Mouse (Mus musculus) induced T-regulatory cell, adult 2 months (primary cell): ENCODE measurements around the gene Slfn5.
A peak's percentile ranks its signal among the peaks of the same experiment; 100 is the strongest.
"Not testable (repeated sequence)": the region's sequence is repeated elsewhere in the genome, so short reads cannot be mapped to it uniquely, and the experiment has no call there.

Source experiments
- DNase-seq: peaks from one replicate; pipeline ENCODE4 v3.0.0-alpha.2; 2012; ENCODE audit warnings: low read depth

Slfn5 gene

DNA sequence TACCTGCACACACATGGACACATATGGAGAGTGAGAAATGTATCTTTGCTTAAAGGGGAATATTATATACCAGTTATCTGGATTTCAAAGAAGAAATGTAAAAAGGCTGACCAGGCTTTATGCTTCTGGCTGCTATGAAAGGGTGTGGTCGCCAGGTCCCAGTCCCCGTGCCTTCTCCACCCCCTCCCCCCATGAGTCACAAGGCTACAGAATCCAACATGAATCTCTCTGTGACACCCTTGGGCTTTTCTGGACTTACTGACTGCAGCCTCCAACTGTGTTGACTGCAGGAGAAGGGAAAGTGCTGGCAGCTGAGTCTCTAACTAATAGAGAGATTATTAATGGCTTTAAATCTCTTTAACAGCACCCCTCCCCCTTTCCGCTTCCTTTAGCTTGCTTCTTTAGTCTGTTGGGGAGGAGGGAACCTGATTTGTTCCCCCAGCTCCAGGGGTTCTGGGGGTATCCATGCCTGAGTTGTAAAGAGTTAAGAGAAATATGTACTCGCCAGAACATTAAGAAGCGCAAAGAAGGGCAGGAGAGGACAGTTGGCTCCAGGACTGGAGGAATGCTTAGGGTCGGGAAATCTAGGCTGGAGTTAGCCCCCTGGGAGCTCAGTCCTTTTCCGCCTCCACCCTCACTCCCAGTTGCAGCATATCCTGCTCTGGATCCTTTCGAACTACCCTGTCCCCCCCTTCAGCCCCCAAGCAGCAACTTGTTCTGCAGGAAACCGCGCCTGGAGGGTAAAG lies at the start of gene Slfn5:
Slfn5 (plus strand) TSS at position 614 of the 746 bp plus-strand sequence.
- DNase-seq, result no peak

DNA sequence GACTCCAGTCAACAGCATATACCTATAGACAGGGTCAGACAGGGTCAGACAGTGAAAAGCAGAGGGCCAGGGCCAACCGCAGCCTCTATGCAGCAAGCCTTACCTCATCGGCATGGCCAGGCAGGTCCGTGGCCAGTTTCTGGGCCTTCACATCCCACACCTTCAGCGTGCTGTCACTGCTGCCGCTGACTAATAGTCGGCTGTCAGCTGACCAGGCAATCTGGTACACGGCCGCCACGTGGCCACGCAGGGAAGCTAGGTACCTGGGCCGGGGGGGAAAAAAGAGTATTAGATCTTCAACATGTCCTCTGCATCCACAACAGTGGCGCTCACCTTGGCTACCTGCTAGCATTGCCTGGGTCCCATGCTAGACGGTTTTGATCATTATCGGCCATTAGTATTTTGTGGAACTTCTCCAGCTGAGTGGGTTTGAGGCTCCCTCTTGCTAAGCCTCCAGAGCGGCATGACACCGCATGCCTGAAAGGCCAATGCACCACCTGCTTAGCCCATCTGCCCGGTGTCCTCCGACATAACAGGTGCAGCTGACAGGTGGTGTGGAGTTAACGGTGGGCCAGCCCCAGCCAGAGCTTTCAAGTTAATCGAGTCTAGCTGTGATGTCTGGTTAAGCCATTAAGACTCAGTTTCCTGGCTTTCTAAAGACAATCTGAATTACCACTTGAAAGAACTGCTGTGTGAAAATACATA lies 49.4 kb upstream of the Slfn5 start:
- no peak for DNase-seq

DNA sequence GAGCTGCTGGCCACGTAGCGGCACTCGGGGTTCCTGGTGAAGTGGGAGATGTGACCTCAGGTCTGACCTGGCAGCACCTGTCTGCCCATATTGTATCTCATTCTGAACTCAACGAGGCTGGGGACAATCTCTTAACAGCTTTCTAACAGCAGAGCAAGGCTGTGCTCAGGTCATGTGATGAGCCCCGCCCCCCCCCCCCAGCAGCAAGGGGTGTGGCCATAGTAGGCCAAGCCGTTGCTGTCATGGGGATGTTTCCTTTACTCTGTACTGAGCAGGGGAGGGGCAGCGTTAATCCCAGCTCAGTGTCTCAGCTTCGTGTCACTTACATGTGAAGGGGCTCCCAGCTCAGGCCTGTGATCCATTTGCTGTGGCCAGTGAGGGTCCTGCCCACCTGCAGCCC lies 46.2 kb upstream of the Slfn5 start:
- DNase-seq, result no peak

DNA sequence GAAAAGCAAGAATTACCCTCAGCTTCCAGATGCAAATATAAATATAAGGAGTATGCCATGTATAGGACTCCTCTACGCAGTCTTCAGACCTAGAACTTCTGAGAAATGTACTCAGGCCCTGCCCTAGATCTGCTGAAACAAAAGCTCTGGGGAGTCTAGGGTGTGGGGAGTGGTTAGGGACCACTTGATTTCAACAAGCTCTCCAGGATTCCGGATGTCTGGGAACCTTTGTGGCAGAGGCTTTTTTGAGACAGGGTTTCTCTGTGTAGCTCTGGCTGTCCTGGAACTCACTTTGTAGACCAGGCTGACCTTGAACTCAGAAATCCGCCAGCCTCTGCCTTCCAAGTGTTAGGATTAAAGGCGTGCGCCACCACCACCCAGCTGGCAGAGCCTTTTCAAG lies 45.3 kb upstream of the Slfn5 start:
- no peak for DNase-seq

DNA sequence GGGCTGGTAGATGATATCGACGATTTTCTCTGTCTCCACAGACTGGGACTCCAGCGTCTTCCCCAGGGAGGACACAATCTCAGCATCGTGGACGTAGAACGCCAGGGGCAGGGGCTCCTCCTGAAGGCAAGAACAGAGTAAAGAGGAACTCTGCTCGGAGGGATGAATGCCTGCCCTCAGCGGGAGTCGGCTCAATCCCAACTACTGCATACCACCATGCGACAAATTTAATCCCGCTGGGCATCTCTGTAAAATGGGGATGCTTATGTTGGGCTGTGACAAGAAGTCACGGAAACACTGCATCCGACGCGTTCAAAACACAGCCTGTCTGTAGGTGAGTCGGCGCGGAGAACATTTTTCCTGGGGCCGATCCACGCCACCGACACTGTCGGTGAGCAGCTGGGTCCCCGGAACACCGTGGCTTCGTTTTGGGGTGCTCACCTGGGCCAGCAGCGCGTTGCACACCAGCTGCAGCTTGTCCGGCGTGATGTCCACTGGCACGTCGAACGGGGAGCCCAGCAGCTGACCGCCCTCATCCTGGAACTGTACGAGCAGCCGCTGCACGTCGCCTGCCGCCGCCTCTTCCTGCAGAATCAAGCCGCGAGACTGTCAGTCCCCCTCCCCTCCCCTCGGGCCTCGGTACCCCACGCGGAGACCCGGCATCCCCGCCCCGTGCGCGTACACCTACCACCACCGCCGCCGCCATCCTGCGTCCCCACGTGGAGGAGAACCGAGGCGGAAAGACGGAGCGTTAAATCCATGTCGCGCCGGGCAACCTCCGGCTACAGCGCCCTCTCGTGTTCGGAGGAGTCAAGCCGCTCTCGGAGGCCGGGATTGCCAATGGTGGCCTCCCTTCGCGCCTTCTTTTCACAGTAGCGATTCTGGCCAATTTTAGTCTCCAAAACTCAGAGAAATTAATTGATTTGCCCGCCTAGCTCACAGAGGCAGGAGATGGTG lies 43.2 kb upstream of the Slfn5 start, which contains the start of gene Nle1:
Nle1 (minus strand) TSS at position 761 of the 957 bp plus-strand sequence.
- DNase-seq, result peak; percentile 96

DNA sequence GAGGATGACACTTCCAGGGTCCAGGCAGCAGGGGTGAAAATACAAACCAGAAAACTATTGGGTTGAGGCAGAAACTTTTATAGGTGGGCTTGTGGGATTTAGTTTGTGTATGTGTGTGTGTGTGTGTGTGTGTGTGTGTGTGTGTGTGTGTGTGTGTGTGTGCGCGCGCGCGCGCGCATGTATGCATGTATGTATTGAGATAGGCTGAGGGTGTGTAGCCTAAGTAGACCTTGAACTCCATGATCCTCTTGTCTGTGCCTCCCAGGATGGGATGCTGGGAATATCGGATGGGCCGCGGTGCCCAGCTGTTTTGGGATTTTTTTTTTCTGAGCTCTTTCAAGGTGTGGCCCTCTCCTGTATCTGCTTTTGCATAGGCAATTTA lies 42.5 kb upstream of the Slfn5 start:
- DNase-seq, result no peak

DNA sequence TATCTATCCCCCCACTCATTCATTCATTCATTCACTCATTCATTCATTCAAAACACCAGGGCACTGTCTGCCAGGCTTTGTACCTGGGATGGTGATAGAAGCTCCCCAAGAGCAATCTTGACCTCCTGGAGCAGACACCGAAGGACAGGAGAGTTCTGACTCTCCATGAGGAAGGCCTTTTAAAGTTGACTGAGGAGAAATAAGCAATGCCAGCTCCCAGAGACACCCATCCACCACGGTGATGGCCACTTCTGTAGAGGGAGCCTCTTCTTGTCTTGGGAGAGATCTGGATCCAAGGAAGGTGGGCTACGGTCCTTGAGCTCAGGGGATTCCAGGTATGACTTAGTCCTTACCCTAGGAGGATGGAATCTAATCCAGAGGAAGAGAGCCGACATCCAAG lies 40.9 kb upstream of the Slfn5 start, which contains the start of gene Unc45b:
Unc45b (plus strand) TSS at position 301 of the 400 bp plus-strand sequence.
- no peak for DNase-seq

DNA sequence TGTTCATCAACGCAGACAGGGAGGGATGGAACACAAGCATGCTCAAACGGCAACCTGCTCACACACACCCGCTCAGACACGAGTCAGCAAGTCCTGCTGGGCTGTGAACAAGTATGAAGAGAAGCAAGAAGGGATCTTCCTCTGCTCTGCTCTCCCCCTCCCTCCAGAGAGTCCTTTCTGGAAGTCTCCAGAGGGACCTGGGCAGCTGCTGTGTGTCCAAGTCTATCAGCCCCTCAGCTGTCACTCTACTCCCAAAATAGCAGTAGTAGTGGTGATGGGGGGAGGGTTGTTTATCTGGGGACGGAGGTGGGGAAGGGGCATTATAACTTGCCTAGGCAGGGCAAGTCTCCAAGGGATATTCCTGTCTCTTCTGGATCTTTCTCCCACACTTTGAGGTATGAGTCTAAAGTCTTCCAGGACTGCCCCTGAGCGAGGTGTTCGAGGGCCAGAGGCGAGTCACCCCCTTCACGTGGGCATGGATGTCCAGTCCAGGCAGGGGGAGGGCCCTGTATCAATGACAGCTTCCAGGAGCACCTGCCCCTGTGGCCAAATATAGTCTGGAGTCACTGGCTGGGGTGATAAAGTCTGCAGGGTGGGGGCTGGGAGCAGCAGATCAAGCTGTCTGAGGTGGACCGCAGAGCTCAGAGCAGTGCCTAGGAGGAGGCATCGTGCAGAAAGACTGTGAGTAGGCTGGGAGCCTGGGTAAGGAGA lies 40.3 kb upstream of the Slfn5 start:
- DNase-seq, result no peak

DNA sequence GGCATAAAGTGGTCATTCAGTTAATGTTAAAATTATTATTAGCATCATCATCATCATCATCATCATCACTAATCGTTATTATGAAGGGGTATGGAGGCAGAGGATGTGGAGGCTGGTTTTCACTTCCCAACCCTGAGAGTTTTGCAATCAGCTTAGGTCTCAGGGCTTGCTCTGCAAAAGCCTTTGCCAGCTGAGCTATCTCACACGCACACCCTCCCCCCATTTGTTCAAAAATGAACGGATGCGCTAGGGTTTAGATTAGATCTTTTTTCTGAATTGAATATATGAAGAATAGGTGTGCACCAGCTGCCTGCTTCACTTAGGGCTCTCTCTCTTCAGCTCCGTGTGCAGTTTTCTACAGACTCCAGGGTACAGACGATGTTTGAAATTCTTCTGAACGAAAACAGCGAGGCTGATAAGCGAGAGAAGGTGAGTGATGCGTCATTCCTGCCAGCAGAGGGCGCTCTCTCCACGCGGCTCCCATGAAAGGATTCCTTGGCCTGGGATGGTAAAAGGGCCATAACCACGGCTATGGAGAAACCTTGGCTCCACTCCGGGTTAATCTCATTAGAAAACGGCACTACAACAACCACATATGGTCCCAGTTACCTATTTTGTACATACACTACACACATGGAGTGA lies 36.3 kb upstream of the Slfn5 start:
- DNase-seq, result peak; percentile 91

DNA sequence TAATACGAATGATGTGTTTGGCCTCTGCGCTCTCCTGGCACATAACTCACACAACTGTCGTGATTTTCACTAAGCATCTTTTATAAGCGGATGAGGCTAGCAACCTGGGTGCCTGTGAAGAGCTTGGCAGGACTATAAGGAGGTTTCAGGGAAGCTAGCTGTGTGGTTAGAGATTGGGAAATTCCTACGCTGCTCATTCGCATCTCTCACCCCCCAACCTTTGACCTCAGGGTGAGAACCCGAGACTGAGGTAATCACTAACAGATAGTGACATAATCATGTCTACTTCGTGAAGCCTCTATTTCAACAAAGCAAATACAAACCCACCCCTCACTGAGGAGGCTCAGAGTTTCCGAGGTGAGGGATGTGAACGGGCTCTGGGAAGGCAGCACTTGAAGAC lies 30.4 kb upstream of the Slfn5 start:
- no peak for DNase-seq

DNA sequence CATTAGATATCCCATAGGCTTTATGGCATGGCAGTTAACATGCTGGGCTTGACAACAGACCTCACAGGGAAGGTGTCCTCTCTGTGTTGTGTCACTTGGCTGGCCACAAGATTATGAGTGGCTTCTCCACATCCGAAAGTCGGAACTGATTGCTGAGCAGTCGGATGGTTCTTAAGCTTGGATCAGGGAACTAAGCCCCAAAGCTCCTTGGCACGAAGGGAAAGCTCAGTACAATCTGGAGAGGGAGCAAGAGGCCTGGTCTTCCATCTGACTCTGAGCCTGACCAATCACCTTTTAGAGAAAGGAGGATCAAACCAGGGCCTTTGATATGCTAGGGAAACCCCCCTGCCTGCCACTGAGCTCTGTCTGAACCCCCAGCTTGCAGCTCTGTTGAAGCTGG lies 29.5 kb upstream of the Slfn5 start:
- DNase-seq, result no peak

DNA sequence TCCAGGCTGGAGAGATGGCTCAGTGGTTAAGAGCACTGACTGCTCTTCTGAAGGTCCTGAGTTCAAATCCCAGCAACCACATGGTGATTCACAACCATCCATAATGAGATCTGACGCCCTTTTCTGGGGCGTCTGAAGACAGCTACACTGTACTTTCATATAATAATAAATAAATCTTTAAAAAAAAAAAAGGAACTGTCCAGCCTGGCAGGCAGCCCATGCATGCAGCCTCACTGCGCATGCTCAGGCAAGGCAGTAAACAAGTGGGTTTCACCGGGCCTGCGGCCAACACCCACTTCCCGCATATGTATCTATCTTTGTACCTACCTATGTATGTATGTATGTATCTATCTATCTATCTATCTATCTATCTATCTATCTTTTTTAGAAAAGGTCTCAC lies 27.2 kb upstream of the Slfn5 start:
- not testable (repeated sequence) for DNase-seq

DNA sequence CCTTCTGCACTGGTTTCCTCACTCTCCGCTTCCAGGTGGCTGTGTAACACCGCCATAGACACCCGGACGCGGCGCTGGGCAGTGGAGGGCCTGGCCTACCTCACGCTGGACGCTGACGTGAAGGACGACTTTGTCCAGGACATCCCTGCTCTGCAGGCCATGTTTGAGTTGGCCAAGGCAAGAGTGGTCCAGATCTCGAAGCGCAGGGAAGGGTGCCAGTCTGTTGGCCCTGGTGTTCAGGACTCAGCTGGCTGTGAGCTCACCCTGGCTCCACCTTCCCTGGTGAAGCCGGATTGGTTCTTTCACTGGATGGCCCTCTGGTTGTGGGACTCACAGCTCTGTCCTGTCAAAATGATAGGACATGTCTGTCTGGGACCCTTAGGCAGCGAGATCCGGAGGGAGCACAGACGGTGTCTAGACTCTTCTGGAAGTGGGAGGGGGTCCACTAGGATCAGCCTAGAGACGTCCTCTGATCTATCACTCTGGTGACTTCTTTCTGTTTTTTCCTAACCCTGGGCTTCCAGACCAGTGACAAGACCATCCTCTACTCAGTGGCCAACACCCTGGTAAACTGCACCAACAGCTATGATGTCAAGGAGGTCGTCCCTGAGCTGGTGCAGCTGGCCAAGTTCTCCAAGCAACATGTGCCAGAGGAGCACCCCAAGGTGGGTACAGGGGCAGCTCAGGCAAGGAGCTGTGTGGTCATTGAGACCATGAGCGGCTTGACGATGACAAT lies 22.1 kb upstream of the Slfn5 start:
- DNase-seq, result no peak

DNA sequence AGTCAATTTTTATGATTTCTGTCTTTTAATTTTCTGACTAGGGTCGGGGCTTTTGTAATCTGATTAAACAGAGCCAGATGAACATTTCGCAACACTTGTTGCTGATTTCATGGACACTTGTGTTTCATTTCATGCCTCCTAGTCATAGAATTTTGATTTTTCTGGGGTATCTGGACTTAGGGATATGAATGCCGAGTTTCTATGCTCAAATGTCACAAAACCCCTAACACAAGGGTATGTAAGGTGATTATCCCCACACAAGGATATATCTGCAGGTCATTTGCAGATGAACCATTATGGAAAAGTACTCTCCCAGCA lies 21.6 kb upstream of the Slfn5 start:
- peak; percentile 29 for DNase-seq

DNA sequence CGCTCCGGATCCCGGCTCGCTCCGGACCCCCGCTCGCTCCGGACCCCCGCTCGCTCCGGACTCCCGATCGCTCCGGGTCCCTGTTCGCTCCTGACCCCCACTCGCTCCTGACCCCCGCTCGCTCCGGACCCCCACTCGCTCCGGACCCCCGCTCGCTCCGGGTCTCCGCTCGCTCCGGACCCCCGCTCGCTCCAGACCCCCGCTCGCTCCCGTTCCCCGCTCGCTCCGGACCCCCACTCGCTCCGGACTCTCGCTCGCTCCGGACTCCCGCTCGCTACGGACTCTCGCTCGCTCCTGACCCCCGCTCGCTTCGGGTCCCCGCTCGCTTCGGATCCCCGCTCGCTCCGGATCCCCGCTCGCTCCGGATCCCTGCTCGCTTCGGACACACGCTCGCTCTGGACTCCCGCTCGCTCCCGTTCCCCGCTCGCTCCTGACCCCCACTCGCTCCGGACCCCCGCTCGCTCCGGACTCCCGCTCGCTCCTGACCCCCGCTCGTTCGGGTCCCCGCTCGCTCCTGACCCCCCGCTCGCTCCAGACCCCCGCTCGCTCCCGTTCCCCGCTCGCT lies 20.7 kb upstream of the Slfn5 start:
- not testable (repeated sequence) for DNase-seq

DNA sequence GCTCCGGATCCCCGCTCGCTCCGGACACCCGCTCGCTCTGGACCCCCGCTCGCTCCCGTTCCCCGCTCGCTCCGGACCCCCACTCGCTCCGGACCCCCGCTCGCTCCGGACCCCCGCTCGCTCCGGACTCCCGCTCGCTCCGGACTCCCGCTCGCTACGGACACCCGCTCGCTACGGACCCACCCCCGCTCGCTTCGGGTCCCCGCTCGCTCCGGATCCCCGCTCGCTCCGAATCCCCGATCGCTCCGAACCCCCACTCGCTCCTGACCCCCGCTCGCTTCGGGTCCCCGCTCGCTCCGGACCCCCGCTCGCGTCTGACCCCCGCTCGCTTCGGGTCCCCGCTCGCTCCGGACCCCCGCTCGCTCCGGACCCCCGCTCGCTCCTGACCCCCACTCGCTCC lies 20.0 kb upstream of the Slfn5 start:
- not testable (repeated sequence) for DNase-seq

DNA sequence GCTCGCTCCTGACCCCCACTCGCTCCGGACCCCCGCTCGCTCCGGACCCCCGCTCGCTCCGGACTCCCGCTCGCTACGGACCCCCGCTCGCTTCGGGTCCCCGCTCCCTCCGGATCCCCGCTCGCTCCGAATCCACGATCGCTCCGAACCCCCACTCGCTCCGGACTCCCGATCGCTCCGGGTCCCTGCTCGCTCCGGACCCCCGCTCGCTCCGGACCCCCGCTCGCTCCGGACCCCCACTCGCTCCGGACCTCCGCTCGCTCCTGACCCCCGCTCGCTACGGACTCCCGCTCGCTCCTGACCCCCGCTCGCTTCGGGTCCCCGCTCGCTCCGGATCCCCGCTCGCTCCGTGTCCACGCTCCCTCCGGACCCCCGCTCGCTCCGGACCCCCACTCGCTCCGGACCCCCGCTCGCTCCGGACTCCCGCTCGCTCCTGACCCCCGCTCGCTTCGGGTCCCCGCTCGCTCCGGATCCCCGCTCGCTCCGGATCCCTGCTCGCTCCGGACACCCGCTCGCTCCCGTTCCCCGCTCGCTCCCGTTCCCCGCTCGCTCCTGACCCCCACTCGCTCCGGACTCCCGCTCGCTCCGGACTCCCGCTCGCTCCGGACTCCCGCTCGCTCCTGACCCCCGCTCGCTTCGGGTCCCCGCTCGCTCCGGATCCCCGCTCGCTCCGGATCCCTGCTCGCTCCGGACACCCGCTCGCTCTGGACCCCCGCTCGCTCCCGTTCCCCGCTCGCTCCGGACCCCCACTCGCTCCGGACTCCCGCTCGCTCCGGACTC lies 19.3 kb upstream of the Slfn5 start:
- not testable (repeated sequence) for DNase-seq

DNA sequence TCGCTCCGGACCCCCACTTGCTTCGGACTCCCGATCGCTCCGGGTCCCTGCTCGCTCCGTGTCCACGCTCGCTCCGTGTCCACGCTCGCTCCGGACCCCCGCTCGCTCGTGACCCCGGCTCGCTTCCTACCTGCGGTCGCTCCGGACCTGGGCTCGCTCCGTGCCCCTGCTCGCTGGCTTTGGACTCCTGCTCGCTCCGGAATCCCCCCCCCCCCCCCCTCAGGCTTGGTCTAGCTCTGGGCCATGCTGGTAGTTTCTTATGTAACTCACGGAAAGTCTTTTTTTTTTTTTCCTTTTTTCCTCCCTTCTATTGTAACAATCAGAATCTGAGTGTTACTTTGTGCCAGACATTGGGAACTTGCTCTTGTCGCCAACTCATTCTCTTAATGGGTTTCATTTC lies 18.0 kb upstream of the Slfn5 start:
- no peak for DNase-seq

DNA sequence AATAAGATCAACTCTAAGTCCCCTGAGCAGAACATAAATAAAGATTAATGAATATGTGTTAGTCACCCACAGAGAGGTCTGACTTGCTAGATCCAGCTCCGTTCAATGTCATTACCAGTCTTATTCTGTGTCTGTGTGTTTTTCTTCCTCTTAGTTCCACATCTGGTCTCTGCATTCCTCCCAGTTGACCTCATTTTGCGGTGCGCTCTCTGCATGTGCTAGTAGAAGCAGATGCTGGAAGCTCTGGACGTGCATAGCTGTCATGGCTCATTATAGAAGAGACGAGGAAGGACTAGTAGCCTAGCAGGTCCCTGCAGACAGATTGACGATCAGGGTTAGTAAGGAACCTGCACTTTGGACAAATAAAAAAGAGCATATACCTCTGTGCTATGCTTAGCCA lies 7.8 kb upstream of the Slfn5 start:
- DNase-seq, result no peak

DNA sequence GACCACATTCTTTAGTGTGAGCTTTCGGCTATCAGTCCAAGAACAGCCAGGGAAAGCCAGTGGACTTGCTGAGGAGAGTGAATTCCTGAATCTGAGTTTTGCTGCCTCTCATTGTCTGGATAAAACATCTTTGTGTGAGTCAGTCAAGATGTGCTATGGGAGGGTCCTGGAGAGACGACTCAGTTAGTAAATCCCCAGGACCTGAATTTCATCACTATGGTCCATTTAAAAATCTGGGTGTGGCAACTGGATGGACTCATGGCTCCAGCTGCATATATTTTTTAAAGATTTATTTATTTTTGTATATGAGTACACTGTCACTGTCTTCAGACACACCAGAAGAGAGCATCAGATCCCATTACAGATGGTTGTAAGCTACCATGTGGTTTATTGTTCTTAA lies 5.5 kb upstream of the Slfn5 start:
- no peak for DNase-seq
